Mouse (Mus musculus): Measurements from ENCODE around the gene Baiap2l1. TPM values are rescaled to one million over a fixed set of nuclear protein-coding genes. Genes with fewer than 3 reads are reported as not detected.
A peak's percentile ranks its signal among the peaks of the same experiment; 100 is the strongest.

Baiap2l1 gene
- total and polyA plus RNA-seq, 2 experiments from 2014 or later = 0.63 to 1.9 TPM

- no peak overlapping the region for H3K27ac ChIP-seq
- no peak for ATAC-seq
- no peak overlapping the region for H3K4me2 ChIP-seq (ENCODE audit: low read depth, low read length)
- no peaks in the 10 kb centered on the region for H3K36me3 ChIP-seq (ENCODE audit: insufficient read depth, low read length)
- WGBS = 91% methylated on average over 11 of the region's 11 CpGs
- H3K4me1 ChIP-seq (ENCODE audit: insufficient read depth, low read length) = no peaks in the 10 kb centered on the region
- no peaks in the 10 kb centered on the region for H3K27me3 ChIP-seq (ENCODE audit: insufficient read depth, low read length)
- H3K9ac ChIP-seq (replicated peaks; ENCODE audit: low read length) = no peak overlapping the region
- no peak overlapping the region for H3K4me3 ChIP-seq (ENCODE audit: low read length)
- no peaks in the 10 kb centered on the region for H3K9me3 ChIP-seq (ENCODE audit: low read length)
- no peak for DNase-seq (ENCODE audit: low spot score)
- no peak for TF ChIP-seq CTCF (IDR thresholded peaks at IDR 0.05; ENCODE audit: low read depth)
These were observed 6.9 kb upstream of the Baiap2l1 start for GRCm38 (mm10) chr5:144364680-144365357.

GRCm38 (mm10) chr5:144360346-144360745, 2.4 kb upstream of the Baiap2l1 start:
- Histone ChIP-seq H3K9me3 (ENCODE audit: low read length) (no peaks in the 10 kb centered on the region), H3K36me3 (ENCODE audit: insufficient read depth, low read length) (no peaks in the 10 kb centered on the region), H3K4me1 (ENCODE audit: insufficient read depth, low read length) (peaks cover 14% of the 10 kb centered on the region), H3K27me3 (ENCODE audit: insufficient read depth, low read length) (peaks cover 12% of the 10 kb centered on the region), H3K4me2 (ENCODE audit: low read depth, low read length) (no peak overlapping the region), H3K9ac (replicated peaks; ENCODE audit: low read length) (no peak overlapping the region), H3K4me3 (ENCODE audit: low read length) (no peak overlapping the region), H3K27ac (no peak overlapping the region)
- 46% methylated on average over 6 of the region's 6 CpGs for WGBS
- DNase-seq (ENCODE audit: low spot score) = peak; percentile 23
- no peak for ATAC-seq
- TF ChIP-seq CTCF (IDR thresholded peaks at IDR 0.05; ENCODE audit: low read depth) = no peak

- Histone ChIP-seq H3K36me3 (ENCODE audit: insufficient read depth, low read length) (no peaks in the 10 kb centered on the region), H3K9me3 (ENCODE audit: low read length) (no peaks in the 10 kb centered on the region), H3K9ac (replicated peaks; ENCODE audit: low read length) (no peak overlapping the region), H3K4me2 (ENCODE audit: low read depth, low read length) (no peak overlapping the region), H3K4me1 (ENCODE audit: insufficient read depth, low read length) (peaks cover 14% of the 10 kb centered on the region), H3K27me3 (ENCODE audit: insufficient read depth, low read length) (peaks cover 12% of the 10 kb centered on the region), H3K4me3 (ENCODE audit: low read length) (no peak overlapping the region), H3K27ac (no peak overlapping the region)
- no peak for DNase-seq (ENCODE audit: low spot score)
- WGBS = 82% methylated on average over 6 of the region's 6 CpGs
- TF ChIP-seq CTCF (IDR thresholded peaks at IDR 0.05; ENCODE audit: low read depth) = no peak
- no peak for ATAC-seq
These were observed 2.0 kb upstream of the Baiap2l1 start for GRCm38 (mm10) chr5:144359886-144360285.

GRCm38 (mm10) chr5:144358592-144358917, 643 bp upstream of the Baiap2l1 start:
- ATAC-seq (no peak), DNase-seq (ENCODE audit: low spot score) (no peak)
- H3K9me3 ChIP-seq (ENCODE audit: low read length) = no peaks in the 10 kb centered on the region
- H3K4me3 ChIP-seq (ENCODE audit: low read length) = peak overlapping the region; percentile 56
- H3K4me1 ChIP-seq (ENCODE audit: insufficient read depth, low read length) = peaks cover 14% of the 10 kb centered on the region
- H3K4me2 ChIP-seq (ENCODE audit: low read depth, low read length) = peak overlapping the region; percentile 99
- H3K9ac ChIP-seq (replicated peaks; ENCODE audit: low read length) = 0 out of 2 replicates have a peak overlapping the region, but pooled peaks have one; percentile 10
- H3K27ac ChIP-seq = no peak overlapping the region
- WGBS = 7% methylated on average over 10 of the region's 10 CpGs
- H3K27me3 ChIP-seq (ENCODE audit: insufficient read depth, low read length) = peaks cover 12% of the 10 kb centered on the region
- no peak; the same call in 1 of the 2 replicates for TF ChIP-seq CTCF (IDR thresholded peaks at IDR 0.05; ENCODE audit: low read depth)
- H3K36me3 ChIP-seq (ENCODE audit: insufficient read depth, low read length) = no peaks in the 10 kb centered on the region

DNA sequence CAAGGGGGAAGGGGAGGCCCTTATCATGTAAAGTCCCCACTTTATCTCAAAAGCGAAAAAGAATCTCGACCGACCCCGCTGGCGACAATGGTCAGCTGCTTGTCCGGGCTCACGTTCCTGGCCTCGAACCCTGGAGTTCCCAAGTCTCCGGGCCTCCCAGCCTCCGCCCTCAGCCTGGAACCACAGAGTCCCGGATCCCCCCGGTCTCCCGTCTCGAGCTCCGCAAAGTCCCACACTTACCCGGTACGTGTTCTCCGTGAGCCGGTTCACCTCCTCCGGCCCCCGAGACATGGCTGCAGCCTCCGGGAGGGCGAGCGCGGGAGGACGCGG, 396 bp downstream of the Baiap2l1 start:
- DNase-seq (ENCODE audit: low spot score) (no peak), ATAC-seq (no peak)
- Histone ChIP-seq H3K9me3 (ENCODE audit: low read length) (no peaks in the 10 kb centered on the region), H3K27me3 (ENCODE audit: insufficient read depth, low read length) (peaks cover 12% of the 10 kb centered on the region), H3K4me2 (ENCODE audit: low read depth, low read length) (peak overlapping the region; percentile 99), H3K9ac (replicated peaks; ENCODE audit: low read length) (peak overlapping the region; percentile 10), H3K4me3 (ENCODE audit: low read length) (peak overlapping the region; percentile 56), H3K36me3 (ENCODE audit: insufficient read depth, low read length) (no peaks in the 10 kb centered on the region), H3K27ac (0 out of 2 replicates have a peak overlapping the region, but pooled peaks have one; percentile 0), H3K4me1 (ENCODE audit: insufficient read depth, low read length) (peaks cover 14% of the 10 kb centered on the region)
- TF ChIP-seq CTCF (IDR thresholded peaks at IDR 0.05; ENCODE audit: low read depth) = no peak
- whole genome bisulfite sequencing = under 1% methylated on average over 27 of the region's 27 CpGs

DNA sequence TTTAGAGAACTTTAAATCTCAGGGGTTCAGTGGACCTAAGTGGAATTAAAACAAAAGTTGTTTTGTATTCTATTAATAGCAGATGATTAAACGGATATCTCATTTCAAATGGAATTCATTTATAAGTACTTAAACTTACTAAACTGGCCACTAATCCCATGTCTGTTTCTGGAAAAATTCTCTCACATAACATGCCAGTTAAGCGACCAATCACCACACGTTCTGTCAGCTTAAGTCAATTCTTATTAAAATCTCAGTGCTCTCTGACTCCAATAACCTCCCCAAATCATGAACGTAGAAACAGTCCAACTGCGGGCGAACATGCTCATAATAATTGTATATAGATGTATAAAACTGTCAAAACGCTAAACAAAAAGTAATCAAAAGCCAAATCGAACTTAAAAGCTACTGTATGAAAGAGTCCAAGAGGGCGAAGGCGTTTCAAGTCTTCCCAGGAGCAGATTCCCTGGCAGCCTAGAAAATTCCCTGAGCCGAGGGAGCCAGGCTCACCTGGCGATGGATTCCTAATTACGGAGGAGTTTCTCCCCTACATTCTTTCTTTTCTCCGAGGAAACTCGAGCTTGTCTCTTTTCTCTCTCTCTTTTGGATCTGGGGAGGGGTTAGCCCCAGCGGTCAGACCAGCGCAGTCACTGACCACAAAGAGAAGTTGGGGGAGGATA, 996 bp downstream of the Baiap2l1 start:
- H3K27me3 ChIP-seq (ENCODE audit: insufficient read depth, low read length) = peaks cover 12% of the 10 kb centered on the region
- no peaks in the 10 kb centered on the region for H3K9me3 ChIP-seq (ENCODE audit: low read length)
- peak overlapping the region; percentile 10; the same call in 1 of the 2 replicates for H3K9ac ChIP-seq (replicated peaks; ENCODE audit: low read length)
- H3K4me3 ChIP-seq (ENCODE audit: low read length) = peak overlapping the region; percentile 56
- H3K4me2 ChIP-seq (ENCODE audit: low read depth, low read length) = peak overlapping the region; percentile 99
- ATAC-seq (no peak), DNase-seq (ENCODE audit: low spot score) (no peak)
- no peak for TF ChIP-seq CTCF (IDR thresholded peaks at IDR 0.05; ENCODE audit: low read depth)
- H3K36me3 ChIP-seq (ENCODE audit: insufficient read depth, low read length) = no peaks in the 10 kb centered on the region
- 11% methylated on average over 17 of the region's 17 CpGs for WGBS
- 0 out of 2 replicates have a peak overlapping the region, but pooled peaks have one; percentile 0 for H3K27ac ChIP-seq
- peaks cover 14% of the 10 kb centered on the region for H3K4me1 ChIP-seq (ENCODE audit: insufficient read depth, low read length)
